Mouse (Mus musculus) liver, postnatal 0 days (tissue): Measurements from ENCODE around the gene Wdr73.

ENCODE experiments used
- CTCF ChIP-seq: sonication (generic); IDR thresholded peaks from 2 replicates; pipeline ENCODE4 v1.5.1; 2016; ENCODE audit warnings: antibody characterized with exemption, low read depth
- EP300 ChIP-seq: IDR thresholded peaks from 2 replicates; pipeline ENCODE4 v1.6.1; 2016; ENCODE audit warnings: antibody characterized with exemption, low read depth, mild to moderate bottlenecking

DNA sequence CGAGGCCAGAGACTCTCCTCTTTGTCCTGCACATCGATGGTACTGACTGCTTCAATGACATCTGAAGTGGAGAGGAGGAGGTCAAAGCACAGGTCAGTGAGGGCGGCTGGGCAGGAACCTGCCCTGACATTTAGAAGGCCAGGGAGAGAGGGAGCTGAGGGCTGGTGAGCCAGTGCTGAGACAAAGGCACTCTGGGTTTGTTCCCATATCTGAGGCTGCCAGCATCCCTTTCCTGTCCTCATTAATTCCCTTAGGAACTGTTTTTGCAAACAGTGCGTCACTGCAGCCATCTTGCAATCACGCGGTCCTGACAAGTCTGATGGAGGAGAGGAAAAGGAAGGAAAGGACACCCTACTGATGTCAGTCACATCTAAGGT lies 7.3 kb downstream of the Wdr73 start:
- TF ChIP-seq CTCF = no peak
- TF ChIP-seq EP300 = no peak
